Mouse (Mus musculus) gastrocnemius, postnatal 10 days (tissue): ENCODE measurements around the gene Bach1. TPM values are rescaled to one million over a fixed set of nuclear protein-coding genes. Genes with fewer than 3 reads are reported as not detected.
"Not testable (repeated sequence)": the region's sequence is repeated elsewhere in the genome, so short reads cannot be mapped to it uniquely, and the experiment has no call there.

Experiments used
- DNase-seq: peaks from one replicate; pipeline ENCODE4 v3.0.0; 2021; ENCODE audit warnings: mixed read lengths
- total RNA-seq, 2 experiments: library from RNA; stranded (reverse); gene quantifications; 2 replicates each; pipeline ENCODE4 v1.2.3; 2021

The Bach1 gene
- total RNA-seq, 2 experiments from 2014 or later: 13.7 to 17.8 TPM

DNA sequence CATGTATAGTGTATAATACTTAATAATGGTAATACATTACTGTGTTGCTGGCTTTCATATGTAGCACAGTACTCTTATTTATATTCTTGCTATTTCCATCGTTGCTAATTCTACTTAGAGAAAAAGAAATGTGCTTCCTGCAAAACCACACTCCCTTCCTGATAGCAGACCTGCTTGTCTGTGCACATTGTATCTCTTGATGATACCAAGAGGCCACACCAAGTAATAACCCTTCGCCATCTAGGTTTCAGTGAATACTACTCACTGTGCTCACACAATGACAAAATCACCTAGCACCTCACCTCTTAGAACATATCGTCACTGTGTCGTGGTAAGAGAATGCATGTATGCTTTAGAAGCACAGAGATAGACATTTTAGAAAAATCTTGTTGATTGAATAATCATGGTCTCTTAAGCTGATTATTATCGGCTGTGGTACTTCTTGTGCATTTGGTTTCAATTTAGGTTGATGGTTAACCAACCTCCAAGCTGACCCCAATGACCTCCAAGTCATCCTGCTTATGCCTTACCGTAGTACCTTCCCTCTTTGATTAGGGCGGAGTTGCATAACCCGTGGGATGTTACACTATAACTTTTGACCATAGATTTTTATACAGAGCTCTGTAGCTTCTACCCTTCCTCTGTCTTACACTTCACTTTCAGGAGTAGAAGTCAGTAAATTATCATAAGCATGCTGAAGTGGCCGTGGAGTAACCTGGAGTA, 17.7 kb upstream of the Bach1 start:
- DNase-seq: no peak

DNA sequence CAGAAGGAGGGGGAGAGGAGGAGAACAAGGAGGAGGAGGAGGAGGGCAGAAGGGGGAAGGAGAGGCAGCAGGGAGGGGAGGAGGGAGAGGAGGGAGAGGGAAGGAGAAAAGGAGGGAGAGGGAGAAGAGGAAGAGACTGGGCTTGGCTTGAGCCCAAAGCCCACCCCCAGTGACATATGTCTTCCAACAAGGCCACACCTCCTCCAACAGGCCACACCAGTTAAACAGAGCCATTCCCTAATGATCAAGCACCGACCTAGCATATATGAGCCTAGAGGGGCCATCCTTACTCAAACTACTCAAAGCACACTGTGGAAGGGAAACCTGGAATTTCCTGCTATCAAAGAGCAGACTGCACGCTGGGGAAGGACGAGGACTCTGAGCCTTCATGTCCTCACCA, 16.9 kb upstream of the Bach1 start:
- DNase-seq: no peak

DNA sequence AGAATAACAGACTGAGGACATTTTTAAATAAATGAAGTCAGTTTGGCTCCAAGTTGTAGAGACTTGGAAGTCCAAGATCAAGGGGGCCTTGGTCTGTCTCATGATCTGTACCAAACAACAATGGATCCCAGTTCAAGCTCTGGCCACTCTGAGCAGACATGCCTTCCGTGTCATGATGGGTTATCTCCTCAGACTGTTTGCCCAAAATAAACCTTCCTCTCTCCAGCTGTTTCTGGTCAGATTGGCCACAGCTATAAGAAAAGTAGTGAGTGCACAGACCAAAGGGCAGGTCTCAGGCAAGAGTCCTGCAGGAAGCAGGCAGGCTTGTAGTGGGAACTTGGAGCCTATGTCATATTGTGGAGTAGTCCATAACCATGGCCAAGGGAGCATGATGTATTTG, 12.3 kb upstream of the Bach1 start:
- no peak for DNase-seq

DNA sequence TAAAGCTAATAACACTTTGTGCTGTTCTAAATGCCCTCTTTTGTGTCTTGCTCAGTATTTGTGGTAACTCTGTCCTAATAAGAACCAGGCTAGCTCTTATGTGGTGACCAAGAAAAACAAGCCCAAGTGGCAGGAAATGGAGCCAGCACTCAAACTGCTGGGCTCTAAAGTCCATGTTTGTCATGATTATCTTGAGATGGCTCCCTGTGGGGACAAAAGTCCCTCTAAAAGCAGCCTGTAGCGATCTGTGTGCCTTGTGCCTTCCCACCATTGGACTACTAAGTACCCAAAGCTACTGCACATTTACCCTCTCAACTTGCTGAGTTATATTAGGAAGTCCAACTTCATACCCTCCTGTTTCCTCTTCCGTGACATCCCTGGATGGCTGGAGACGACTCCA, 11.4 kb upstream of the Bach1 start:
- DNase-seq: no peak

DNA sequence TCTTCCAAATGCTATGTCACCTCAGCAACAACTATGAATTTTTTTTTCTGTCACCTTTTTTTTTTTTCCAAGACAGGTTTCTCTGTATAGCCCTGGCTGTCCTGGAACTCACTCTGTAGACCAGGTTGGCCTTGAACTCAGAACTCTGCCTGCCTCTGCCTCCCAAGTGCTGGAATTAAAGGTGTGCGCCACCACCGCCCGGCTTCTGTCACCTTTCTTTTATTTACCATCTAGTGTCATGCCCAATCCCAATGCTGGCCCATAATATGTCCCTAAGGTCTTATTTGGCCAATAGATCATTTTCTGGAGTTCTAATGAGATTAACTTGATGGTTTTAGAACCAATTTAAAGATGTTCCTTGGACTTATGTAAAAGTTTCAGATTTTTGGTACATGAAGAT, 10.4 kb upstream of the Bach1 start:
- not testable (repeated sequence) for DNase-seq

DNA sequence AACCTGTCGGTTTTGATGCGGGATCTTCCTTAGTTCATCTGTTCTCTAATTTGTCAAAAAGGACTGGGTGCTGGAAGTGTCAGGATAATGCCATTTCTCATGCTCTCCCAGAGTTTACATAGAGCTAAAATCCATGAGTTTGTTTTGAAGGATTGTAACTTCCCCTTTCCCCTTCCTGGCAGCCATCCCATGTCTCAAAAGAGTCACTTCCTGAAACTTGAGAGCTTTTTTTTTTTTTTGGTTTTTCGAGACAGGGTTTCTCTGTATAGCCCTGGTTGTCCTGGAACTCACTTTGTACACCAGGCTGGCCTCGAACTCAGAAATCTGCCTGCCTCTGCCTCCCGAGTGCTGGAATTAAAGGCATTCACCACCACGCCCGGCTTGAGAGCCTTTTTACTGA, 9.9 kb upstream of the Bach1 start:
- DNase-seq: not testable (repeated sequence)

DNA sequence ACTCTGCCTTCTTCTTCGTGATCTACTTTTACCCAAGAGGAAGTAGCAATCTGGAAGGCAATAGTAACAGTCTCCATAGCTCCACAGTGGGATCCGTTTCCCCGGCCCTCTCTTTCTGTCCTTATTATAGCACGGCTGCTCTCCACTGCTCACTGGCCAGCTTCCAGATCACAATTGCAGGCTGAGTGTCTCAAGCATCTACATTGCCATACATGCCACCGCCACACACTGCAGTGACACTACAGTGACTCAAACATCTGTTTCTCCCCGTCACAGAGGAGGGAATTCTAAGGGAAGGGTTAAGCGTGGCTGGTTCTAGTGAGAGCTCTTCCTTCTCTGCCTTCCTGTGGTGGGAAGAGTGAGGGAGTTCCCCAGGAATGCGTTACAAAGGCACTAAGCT, 9.5 kb upstream of the Bach1 start:
- no peak for DNase-seq

DNA sequence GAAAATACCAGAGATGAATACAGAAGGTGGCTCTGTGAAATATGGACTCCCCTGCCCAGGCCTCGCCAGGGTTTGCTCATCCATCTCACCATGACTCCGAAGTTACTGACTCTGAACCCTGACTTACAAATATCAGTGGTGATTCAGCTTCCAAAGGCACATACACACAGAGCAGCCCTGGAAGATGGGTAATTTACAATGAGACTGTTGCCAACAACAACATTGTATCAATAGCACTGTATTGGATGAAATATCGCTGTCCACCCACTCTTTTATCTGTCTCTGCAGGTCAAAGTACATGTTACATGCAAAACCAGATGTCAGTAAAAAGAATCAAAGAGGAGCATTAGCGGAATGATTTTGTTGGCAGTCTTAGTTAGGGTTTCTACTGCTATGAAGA, 8.2 kb upstream of the Bach1 start:
- DNase-seq: no peak

DNA sequence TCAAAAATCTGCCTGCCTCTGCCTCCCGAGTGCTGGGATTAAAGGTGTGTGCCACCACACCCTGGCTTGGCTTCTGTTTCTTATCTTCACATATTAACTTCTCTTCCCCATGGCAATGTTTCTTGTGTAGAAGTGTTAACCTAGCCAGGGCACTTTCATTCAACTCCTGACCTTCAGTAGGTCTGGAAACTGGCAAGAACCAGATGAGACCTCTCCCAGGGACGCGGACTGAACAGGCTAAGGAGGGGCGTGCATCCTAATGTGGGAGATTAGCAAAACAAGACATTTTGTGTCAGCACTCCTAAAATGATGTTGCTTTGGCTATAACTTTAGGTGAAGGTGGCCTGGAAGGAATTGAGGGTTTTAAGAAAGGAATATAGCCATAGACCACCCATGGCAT, 7.6 kb upstream of the Bach1 start:
- no peak for DNase-seq

DNA sequence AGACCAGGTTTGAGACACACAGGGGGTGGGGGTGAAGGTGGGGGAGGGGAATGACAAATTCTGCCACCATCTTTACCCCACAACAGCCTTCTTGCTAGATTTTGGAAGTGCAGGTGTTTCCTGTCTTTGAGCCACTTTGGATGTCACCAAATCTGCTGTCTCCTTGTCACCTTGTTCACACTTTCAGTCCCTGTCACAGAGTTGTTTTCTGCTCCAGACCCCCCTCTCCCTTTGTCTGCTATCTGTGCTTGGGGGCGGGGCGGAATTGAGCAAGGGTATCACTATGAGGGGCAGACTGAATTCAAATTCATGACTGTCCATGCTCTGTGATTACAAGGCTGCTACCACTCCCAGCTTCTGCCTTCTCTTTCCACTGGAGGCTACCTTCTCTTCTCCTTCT, 6.2 kb upstream of the Bach1 start:
- DNase-seq: no peak

DNA sequence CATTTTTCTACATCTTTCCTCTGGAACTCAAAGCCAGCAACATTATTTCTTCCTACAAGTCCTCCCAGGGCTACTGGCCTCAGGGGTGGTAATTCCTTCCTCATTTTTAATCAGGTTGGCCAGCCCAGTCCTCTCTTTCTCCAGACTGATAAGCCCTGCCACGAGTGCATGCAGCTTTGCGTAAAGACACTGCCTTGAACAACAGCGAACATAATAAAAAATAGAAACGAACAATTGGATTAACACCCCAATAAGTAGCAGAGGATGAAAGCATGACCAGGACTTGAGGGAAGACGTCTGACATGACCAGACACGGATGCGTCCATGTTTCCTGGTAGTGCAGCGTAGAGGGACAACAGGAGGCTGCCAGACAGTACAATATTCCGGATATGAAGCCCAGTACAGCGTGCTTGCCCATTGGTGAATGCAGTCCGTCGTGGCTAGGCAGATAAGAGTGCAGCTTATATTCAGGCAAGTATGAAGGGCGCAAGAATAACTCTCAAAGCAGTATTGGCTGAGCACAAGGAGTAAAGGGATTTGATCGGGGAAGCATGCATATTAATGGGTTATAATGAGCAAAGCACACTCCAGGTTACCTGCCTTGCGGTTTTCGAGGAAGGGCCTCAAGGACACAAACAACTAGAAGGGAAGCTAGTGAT, 909 bp upstream of the Bach1 start:
- no peak for DNase-seq

DNA sequence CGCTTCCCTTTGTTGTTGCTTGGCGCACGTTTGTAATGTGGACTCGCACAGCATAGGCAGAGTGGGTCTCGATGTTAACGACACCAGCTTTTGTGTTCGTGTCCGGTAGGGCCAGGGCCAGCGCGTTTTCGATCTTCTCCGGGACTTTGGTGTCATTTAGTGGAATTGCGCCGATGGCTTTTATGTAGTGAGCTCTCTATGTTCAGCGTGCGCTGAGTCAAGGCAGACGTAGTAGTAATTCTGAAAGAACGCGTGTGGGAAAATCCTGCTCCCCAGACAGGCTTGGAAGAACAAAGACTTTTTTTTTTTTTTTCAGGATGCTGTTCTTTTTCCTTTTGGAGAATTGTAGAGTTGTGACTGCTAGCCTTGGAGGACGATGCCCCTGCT, 554 bp downstream of the Bach1 start:
- no peak for DNase-seq

DNA sequence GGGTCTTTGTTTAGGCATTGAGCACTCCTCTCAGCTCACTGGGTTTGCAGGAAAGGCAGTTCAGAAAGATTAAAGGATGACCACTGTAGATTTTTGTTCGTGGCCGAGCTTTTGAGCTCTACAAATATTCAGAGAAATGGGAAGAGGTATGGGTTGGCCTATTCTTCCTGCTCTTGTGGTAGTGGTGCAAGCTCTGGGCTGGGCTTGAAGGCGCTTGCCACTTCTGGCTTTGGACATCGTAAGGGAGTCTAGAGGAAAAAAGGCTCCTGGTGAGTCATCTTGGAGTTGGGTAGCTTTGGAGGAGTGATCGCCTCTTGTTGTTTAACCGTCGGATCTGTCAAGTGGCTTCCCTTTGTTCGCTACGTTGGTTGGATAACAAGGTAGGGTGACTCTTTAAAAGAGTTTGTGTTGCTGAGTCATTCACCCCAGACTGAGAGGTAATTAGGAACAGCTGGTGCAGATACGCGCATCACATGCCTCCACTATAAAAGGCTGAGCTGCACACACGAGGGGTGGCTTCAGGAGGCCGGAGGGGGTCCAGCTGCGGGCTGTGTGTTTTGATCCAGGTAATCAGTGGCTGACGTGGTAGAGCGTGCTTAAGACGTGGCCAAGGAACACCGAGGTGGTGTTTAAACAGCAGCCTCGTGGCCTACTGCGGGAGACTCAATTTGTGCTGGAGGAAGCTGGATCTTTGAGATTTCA, 1.1 kb downstream of the Bach1 start:
- DNase-seq: no peak

DNA sequence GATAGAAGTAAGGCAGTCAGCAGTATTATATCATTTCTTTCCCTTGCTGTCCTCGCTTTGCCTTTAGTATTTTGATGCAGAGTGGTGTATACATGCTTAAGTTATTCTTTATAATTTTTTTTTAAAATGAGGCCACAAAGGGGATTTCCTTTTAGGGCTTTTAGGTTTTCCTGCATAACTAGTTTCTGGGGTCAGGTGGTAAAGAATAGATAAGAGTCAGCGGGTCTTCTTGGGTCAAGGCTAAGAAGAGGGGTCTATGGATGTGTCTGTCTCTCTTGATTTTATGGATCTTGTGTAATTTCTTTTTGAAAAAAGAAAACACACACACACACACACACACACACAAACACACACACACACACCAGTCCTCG, 1.6 kb downstream of the Bach1 start:
- DNase-seq: no peak

DNA sequence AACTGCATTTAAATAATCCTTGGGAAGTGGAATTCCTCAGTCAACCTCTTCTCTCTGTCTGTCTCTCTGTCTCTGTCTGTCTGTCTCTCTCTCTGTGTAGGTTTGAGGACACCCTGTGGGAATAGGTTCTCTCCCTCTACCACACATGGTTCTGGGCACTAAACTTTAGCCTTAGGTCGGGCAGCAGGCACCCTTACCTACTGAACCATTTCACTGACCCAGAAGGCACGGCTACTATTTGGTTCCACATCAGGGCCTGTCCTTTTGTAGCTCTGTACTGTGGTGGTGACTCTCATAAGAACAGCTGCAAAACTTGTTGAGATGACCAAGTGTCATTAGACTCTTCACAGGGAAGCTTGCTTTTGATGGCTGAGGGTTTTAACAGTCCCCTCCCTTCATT, 3.1 kb downstream of the Bach1 start:
- DNase-seq: no peak

DNA sequence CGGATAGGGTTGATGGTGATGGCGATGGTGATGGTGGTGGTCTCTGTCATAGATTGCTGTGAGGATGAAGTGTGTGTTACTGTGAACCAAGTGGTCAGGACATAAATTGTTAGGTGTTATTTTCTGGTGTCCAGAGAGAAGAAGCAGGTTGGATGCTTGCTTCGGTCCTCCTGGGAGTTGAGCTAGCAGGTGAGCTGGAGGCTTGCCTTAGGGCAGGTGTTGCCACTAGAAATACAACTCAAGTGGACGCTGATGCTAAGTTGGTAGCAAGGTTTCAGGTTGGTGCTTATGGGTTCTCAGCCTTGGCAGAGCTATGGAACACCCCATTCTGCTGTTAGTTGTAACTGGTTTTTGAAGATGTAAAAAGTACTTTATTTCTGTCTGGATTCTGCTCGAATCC, 4.1 kb downstream of the Bach1 start:
- no peak for DNase-seq

DNA sequence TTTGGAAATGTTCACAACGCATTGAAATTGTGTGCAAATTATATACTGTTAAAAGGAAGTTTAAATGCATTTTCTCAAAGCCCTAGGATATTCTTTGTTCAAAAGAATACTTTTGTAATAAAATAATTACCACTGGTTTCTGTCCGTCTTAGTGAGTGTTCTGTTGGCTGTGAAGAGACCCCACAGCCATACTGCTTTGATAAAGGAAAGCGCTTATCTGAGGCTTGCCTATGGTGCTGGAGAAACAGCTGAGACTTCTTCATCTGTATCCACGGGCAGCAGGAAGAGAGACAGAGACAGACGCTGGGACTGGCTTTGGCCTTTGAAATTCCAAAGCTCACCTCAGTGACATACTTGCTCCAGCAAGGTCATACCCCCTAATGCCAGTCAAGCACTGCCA, 5.5 kb downstream of the Bach1 start:
- DNase-seq: no peak

DNA sequence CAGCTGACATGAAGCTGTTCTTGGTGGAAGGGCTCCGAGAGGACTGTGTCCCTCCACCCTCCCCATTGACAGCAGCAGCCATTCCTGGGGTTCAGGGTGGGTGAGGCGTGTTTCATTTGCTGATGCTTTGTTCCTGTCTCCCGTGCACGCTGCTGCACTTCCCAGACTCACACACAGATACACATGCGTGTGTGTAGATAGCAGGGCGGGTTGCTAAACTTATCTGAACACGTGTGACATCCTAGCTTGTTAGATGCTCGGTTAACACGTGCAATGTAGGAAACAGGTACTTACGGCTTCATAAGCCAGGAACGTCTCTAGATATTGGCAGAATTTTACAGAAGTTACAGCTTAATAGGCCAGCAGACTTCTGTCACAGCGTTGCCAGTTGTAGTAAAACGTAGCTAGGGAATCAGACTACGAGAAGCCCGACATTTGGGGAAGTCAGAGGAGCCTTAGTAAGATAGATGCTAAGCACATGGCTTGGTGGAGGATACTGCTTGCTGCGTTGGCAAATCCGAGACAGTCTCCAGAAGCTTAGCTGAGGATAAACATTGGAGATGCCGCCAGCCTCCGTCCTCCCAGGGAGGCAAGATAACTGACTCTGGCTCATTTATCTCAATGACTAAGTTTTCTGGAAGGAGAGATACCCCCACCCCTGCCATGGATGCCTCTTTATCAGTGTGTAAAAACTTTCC, 7.3 kb downstream of the Bach1 start:
- DNase-seq: no peak

DNA sequence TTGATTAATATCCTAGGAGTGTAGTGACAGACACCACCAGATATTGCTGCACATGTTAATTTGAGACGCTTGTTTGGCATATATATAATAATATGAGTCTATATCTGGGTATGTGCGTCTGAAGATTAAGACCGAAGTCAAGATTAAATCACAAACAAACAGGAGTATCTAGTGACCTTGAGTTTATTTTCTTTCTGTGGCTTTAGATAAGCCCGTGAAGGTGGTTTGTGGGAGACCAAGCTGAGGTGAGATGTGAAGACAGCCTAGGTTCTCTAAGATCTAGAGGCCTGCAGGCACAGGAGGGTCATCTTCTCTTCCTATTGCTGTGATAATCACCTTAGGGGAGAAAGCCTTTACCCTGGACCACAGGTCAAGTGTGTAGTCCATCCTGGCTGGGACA, 8.6 kb downstream of the Bach1 start:
- no peak for DNase-seq

DNA sequence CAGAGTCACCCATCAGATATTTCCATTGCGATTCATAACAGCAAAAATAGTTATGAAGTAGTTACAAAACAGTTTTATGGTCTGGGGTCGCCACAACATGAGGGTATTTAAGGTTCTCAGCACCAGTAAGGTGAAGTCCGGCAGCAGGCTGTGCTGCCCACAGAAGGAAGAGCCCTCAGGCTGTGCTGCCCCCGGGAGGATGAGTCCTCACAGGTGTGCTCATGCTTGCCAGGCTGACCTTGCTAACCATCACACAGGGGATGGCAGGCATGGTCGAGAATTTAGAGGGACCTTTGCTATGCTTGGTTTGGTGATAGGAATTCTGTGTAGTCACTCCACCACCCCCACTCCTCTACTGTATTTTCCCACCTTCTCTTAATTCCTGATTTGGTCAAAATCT, 9.8 kb downstream of the Bach1 start:
- DNase-seq: no peak

DNA sequence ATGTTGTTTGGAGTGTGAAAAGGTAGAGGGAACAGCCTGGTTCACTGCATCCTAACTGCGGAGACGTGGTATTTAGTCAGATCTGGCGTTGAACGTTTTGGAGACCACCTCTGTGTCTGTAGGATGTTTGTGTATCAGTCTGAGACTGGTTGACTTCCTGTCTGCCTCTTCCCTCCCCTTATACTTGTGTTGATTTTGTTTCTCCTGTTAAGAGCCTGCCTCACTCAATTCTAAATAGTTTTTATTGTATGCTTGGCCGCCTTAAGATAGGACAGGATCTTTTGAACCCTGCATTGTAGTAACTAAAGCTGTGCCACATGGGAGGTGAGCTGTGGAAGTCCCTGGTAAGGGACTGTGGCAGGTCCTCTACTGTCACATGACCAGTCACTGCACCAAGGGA, 10.4 kb downstream of the Bach1 start:
- DNase-seq: no peak

DNA sequence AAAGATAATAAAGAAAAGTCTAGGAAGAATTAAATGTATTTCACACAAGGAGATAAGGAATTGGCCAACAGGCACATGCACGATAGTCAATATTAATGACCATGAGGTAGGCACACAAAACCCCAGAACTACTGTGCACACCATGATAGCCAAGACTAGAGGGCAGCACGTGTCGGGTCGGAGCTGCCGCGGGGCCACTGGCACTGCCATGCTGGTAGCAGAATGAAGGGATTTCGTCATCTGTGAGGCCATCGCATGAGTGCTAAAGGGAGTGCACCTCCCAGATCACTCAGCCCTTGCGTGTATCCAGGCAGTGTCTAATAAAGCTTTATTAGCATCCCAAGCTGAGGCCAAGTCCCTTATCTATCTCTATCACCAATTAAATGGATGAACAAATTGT, 11.2 kb downstream of the Bach1 start:
- no peak for DNase-seq

DNA sequence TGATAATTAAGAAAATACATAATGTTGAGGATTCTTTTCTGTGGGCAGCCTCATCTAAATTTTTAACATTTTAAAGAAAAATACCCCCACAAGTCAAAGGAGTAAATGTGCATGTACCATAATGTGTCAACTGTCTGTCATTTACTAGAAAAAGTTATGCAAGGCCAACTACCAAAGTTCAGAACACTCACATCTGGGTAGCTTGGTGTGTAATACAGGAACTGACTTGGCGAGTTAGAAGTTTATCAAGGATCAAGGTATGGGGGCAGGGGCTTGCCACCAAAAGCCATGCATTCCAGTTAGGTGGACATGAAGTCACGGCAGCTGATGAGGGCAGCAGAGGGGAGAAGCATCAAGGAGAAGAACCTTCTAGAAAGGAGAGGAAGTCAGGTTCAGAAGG, 13.2 kb downstream of the Bach1 start:
- no peak for DNase-seq
